1 mouse cellular context compared by ENCODE assay signal in genomic region chr11:70648512-70648911, GRCm38 (mm10).
TF ChIP-seq lines count a peak whose summit lies in the region.

No protein-coding gene starts in this region.

TF ChIP-seq in CH12.LX, 34 proteins besides CTCF, POLR2A, EP300 and RAD21 (continued from another document):
- TF ChIP-seq MXI1 (IDR thresholded peaks at IDR 0.05; ENCODE audit: low read depth, low read length) (no peak), UBTF (IDR thresholded peaks at IDR 0.05; ENCODE audit: low read depth, low read length) (no peak), JUND (conservative IDR thresholded peaks at IDR 0.05; ENCODE audit: low read depth, low read length) (peak; percentile 70), USF2 (conservative IDR thresholded peaks at IDR 0.05; ENCODE audit: low read depth, low read length) (no peak), PAX5 (IDR thresholded peaks at IDR 0.05; ENCODE audit: low read length) (no peak), ZC3H11A (IDR thresholded peaks at IDR 0.05; ENCODE audit: low read depth, low read length) (no peak), ZKSCAN1 (IDR thresholded peaks at IDR 0.05; ENCODE audit: borderline replicate concordance, low read depth, low read length) (no peak), NELFE (IDR thresholded peaks at IDR 0.05; ENCODE audit: low read depth, low read length) (no peak), TBP (conservative IDR thresholded peaks at IDR 0.05; ENCODE audit: low read depth, low read length) (no peak), ETS1 (conservative IDR thresholded peaks at IDR 0.05; ENCODE audit: low read depth, low read length) (peak; percentile 33; the same call in 1 of the 2 replicates), SMC3 (IDR thresholded peaks at IDR 0.05; ENCODE audit: low read depth, low read length) (no peak), TCF12 (IDR thresholded peaks at IDR 0.05; ENCODE audit: low read depth, low read length) (no peak), KAT2A (IDR thresholded peaks at IDR 0.05; ENCODE audit: insufficient replicate concordance, low read length) (no peak), RCOR1 (conservative IDR thresholded peaks at IDR 0.05; ENCODE audit: low read depth, low read length) (no peak), ZNF384 (IDR thresholded peaks at IDR 0.05; ENCODE audit: low read depth, low read length) (no peak; the same call in 1 of the 2 replicates), GABPA (IDR thresholded peaks at IDR 0.05; ENCODE audit: insufficient replicate concordance, low read depth, low read length) (no peak), E2F4 (IDR thresholded peaks at IDR 0.05; ENCODE audit: insufficient replicate concordance, low read depth, low read length) (no peak), ELF1 (IDR thresholded peaks at IDR 0.05; ENCODE audit: low read depth, low read length) (no peak), CHD1 (IDR thresholded peaks at IDR 0.05; ENCODE audit: low read depth, low read length) (peak; percentile 19; the same call in 1 of the 2 replicates), MAX (IDR thresholded peaks at IDR 0.05; ENCODE audit: low read length) (no peak), SIN3A (IDR thresholded peaks at IDR 0.05; ENCODE audit: low read length) (no peak; the same call in 1 of the 2 replicates), USF1 (IDR thresholded peaks at IDR 0.05; ENCODE audit: low read depth, low read length) (no peak), HCFC1 (IDR thresholded peaks at IDR 0.05; ENCODE audit: low read depth, low read length) (no peak), POLR2AphosphoS2 (IDR thresholded peaks at IDR 0.05; ENCODE audit: low read depth, low read length) (peak; percentile 18; the same call in 1 of the 2 replicates), IRF4 (IDR thresholded peaks at IDR 0.05; ENCODE audit: low read depth, low read length) (peak; percentile 84)
